Mouse (Mus musculus): ENCODE data around the gene Commd1.

Commd1 gene

DNA sequence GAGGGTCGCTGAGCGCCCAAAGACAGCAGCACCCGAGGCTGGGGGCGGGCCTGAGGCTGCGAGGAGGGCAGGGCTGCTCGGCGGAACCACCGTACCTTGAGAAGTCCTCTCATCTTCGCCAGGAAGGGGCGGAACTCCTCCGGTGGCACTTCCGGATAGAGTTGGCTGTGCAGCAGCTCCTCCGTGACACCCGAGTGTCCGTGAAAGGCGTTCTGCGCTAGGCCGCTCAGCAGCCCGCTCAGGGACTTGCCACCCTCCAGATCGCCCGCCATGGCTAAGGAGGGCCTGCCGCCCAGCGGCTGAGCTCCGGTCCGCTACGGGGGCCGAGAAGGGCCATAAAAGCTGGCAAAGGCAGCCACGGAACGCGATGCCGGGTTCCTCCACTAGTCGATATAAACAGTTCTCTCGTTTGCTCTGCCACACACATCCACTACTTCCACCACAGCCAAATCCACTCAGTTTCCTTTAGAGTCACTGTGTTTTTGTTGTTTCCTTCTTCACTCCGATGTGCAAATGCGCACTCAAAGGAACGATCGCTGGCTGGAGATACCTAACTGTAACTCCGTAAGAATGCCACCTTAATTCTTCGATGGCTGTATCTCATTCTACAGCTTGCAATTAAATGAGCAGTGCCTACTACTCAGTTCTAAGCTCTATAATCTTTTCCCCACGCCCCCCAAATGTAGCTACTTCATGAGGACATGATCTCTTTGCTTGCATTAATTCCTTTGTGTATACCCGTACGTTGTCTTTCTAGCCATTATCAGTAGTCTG is at the start of gene Commd1, which contains the start of gene Gm28048:
Gene Commd1, minus strand, starts transcription at position 399 of the 774 bp plus-strand sequence.
Gene Gm28048, minus strand, starts transcription at position 107 of the 774 bp plus-strand sequence.
- DNase-seq (ENCODE audit: low spot score): peak; percentile 91

DNA sequence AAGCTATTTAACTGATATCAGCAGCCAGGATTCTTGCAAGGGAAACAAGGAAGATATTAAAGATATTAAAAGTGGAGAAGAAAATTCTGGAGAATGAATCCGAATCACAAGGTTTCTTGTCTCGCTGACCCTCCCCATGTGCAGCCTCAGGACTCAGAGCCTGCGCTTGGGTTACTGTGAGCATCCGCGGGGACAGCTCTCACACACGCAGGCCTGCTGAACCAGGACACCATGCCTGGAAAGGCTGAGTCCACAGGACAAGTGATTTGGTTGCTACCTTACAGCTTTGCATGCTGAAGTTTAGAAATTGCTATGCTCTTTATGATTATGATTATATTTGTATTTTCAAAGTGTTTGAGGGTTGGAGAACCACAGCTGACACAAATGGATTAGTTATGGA is 47.2 kb upstream of the Commd1 start:
- no peak for DNase-seq (ENCODE audit: low spot score)

- no peak for DNase-seq (ENCODE audit: low spot score)
These were observed 46.8 kb upstream of the Commd1 start for GRCm38 (mm10) chr11:23028957-23029356.

DNA sequence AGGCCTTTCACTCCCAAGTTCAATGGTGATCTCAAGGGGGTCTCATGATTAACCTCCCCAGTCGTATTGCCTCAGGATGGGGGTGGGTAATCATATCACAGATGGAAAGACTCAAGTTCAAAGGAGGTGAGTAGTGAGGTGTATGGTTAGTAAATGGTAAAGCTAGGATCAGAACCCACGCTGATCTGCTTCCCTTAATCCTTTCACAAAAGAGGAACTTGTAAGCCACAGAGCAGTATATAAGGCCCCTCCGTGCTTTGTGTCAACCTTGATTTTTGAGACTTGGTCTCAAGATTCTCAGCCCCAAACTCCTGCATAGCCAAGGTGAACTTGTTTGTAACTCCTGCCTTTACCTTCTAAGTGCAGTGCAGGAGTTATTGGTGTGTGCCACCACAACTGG is 42.0 kb upstream of the Commd1 start:
- DNase-seq (ENCODE audit: low spot score): no peak

DNA sequence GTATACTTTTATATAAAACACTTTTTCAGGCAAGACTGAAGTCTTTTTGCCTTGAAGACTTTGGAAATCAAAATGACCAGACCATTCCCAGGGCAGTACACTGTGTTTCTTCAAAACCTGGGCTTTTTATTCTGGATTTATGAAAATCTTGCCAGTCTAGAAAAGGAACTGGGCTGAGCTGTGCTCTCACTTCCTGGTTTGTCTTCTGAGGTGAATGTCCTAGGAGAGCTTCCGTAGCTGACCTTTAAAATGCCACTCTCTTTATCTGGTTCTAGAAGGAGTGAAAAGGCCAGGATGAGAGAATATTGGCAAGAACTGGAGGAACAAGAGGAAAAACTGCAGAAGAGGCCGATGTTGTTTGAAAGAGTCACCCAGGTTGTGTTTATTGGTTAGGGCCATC is 41.0 kb upstream of the Commd1 start:
- DNase-seq (ENCODE audit: low spot score): no peak

DNA sequence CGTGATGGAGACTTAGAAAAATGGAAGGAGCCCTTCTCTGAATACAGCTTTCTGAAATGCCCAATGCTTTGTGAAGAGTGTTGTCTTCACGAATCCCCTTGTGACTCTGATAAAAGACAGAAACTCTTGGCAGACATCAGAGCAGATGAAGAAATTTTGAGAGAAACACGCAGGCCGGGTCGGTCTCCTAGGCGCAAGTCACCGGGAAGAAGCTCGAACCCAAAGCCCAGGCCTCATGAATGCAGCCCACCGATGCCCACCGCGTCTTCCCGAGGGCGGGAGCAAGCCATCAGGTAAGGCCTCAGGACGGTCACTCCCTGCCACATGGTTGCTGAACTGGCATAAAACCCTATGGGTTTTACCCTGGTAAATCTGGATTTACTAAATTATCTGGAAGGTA is 38.7 kb upstream of the Commd1 start:
- no peak for DNase-seq (ENCODE audit: low spot score)

- no peak for DNase-seq (ENCODE audit: low spot score)
These were observed 38.1 kb upstream of the Commd1 start for GRCm38 (mm10) chr11:23020116-23020770.

DNA sequence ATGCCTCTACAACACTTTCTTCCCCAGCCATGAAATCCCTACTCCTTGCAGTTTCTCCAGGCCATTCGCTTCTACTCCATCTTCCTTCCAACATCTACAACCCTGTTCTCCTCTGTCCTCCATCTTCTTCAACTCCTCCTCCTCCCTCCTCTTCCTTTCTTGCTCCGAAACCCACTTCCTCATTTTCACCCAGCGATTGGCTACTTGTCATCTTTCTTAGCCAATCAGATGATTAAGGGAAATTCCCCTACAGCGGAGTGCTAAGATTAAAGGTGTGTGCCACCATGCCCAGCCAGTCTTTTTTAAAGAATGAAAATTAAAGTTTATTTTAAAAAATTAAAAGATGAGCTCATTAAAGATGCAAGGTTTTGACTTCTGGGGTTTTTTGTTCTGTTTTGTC is 35.8 kb upstream of the Commd1 start:
- no peak for DNase-seq (ENCODE audit: low spot score)

DNA sequence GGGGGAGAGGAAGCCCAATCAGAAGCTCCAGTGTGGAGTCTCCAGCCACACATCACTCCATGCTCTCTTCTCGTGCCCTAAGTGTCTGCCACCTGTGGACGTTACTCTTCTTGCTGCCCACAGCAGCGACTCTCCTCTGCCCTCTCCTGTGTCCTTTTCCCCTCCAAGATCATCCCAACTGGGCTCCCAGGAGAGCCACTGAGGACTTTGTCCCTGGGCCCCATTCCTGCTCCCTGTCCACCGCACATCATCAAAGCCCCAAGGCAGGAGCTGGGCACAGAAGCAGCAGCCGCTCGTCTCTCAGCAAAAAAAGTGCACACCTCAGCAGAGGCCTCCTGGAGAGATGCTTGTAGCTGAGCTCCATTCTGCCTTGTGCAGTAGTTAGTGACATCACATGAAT is 32.8 kb upstream of the Commd1 start:
- no peak for DNase-seq (ENCODE audit: low spot score)

DNA sequence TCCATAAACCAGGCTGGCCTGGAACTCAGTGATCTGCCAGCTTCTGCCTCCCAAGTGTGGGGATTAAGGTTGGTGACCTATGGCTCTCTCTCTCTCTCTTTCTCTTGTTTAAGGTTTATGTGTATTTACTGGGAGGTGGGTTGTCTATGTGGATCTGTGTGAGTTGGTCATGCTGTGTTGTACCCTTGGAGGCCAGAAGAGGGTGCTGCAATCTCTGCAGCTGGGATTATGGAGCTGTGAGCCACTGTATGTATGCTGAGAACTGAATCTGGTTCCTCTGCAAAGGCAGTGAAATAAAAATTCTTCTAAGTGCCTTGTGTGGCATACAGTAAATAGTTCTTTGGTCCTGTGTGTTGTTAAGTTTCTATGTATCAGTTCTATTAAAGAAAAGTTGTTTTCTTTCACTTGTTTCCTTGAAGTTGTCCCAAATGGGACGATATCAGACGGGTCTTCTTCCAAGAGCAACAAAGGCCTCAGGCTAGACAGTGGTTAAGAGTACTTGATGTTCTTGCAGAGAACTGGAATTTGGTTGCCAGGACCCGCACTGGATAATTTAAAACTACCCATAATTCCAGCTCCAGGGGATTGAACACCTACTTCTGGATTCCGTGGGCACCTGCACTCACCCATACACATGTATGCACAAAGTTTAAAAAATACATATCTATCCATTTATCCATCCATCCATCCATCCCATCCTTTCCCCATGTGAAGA is 31.6 kb upstream of the Commd1 start:
- DNase-seq (ENCODE audit: low spot score): no peak

DNA sequence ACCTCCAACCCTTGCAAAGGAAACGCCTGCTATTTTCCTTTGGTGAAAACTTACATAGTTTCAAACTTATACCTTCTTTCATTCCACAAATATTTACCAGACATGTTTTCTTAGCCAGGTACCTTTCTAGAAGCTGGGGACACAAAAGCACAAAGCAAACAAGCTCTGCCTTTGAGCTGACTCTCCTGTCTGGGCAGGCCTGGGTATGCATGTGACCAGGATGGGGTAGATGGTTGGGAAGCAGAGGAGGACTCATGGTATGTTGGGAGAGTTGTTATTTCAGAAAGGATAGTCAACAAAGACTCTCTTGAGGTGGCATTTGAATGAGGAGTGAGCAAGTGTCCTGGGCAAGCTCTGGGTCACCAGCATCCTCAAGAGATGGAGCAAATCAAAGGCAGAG is 30.9 kb upstream of the Commd1 start:
- DNase-seq (ENCODE audit: low spot score): no peak

DNA sequence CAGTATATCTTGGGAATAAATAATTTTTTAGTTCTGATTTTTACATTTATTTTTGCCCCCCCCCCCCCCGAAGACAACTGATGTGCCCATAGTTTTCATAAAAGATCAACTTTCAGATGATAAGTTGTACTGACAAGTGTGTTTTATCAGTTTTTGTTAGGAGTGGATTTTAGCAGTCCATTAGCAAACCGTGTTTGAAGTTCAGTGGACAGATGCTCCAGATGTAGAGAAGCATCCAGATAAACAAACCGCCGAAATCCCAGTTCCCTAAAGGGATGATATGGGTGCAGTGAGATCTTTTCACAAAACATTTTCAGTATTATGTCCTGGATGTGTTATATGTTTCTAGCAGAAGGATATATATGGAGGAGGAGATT is 26.6 kb upstream of the Commd1 start:
- DNase-seq (ENCODE audit: low spot score): no peak

- peak; percentile 73 for DNase-seq (ENCODE audit: low spot score)
These were observed 26.1 kb upstream of the Commd1 start for GRCm38 (mm10) chr11:23008181-23008823.

DNA sequence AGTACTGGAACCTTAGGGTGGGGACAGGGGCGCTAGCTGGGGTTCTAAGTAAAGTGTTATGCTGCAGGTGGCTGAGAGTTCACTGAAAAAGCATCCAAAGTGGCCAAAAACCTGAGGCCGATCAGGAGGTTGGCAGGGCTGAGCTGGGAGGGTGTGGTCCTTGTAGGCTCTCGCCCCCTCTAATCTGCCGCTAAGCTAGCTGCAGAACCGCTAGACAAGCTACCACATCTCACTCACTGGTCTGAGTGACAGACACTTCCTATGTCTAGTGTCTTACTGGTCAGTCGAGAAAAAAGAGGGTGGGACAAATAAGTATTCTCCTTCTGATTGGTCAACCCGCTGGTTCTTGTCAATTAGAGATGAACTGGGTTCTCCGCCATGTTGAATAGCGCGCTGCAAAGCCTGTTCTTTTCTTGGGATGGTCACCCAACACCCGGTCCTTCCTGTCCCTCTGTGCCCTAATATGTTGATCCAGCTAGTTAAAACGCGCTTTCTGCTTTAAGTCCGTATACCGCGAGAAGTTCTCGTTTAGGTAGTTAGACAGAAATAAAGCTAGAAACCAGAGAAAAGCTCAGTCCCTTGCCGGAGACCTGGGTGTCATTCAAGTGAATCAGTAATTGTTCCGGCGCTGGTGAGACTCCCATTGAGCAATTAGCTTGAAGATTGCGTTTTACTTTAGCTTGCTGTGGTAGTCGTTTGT is 25.4 kb upstream of the Commd1 start, which contains the start of gene Fam161a:
Gene Fam161a, plus strand, starts transcription at position 51 of the 700 bp plus-strand sequence.
- DNase-seq (ENCODE audit: low spot score): peak; percentile 61

DNA sequence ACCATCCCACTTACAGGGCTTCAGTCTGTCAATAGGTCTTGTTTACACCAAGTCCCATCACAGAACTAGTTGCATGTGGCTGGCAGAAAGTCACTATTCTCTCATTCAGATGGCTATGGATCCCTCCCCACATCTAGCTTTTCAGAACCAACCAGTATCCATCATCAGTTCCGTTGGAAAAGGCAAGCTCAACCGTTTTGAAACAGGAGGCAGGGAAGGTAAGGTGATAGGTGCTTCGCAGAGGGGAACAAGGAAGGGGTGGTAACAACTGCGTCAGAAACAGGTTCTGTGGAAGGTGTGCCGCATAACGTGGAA is 24.9 kb upstream of the Commd1 start:
- DNase-seq (ENCODE audit: low spot score): no peak

DNA sequence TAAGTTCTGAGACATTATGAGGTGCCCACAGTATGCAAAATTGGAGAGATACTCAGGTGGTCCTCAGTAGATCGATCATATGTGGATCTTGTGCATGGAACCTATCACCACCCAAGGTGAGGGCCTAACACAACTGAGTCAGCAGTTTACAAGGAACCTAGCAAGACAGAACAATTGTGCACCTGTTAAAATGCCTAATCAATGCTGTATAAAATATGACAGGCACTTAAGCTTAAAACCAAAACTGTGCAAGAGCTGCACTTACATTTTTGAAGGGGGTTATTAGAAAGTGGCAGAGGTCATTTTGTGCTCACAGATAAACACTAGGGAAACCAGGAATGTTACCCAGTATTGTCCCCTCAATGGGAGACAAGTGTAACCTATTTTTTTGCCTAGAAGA is 23.1 kb upstream of the Commd1 start:
- no peak for DNase-seq (ENCODE audit: low spot score)

- no peak for DNase-seq (ENCODE audit: low spot score)
These were observed 16.1 kb upstream of the Commd1 start for GRCm38 (mm10) chr11:22998308-22998707.

DNA sequence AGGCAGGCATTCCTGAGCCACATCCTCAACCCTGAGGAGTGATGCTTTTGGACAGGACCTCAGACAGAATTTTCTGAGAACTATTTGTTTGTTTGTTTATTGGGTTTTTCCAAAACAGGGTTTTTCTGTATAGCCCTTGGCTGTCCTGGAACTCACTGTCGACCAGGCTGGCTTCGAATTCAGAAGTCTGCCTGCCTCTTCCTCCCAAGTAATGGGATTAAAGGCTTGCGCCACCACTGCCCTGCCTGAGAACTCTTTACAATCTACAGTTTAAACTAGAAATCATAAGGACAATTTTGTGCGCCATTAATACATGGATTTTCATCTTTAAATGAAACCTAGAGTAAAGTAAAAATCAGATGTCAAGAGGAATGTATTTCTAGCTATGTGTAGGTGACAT is 13.3 kb upstream of the Commd1 start:
- DNase-seq (ENCODE audit: low spot score): no peak

DNA sequence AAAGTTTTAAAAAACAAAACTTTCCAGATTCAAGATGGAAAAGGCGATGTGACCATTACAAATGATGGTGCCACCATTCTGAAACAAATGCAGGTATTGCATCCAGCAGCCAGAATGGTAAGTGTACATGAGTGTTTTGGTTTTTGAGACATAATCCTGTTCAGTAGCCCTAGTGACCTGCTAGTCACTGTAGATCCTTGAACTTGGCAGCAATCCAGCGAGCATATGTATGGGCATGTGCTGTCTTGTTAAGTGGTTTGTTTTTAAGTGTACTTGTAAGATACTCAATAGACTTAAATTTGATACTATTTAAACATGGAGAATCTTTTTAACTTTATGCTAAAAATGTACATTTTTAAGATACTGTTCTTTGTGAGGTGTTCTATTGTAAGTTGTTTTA is 12.1 kb upstream of the Commd1 start:
- DNase-seq (ENCODE audit: low spot score): no peak

- no peak for DNase-seq (ENCODE audit: low spot score)
These were observed 9.1 kb upstream of the Commd1 start for GRCm38 (mm10) chr11:22991218-22991835.

- peak; percentile 84 for DNase-seq (ENCODE audit: low spot score)
These were observed 8.4 kb upstream of the Commd1 start, which contains the start of gene Cct4 for GRCm38 (mm10) chr11:22990393-22991126. TSS of gene Cct4 (plus strand) at chr11:22990519.

All from spleen, adult 12 weeks (tissue).